Mouse (Mus musculus): ENCODE data around the gene Myom1.

Myom1 gene

DNA sequence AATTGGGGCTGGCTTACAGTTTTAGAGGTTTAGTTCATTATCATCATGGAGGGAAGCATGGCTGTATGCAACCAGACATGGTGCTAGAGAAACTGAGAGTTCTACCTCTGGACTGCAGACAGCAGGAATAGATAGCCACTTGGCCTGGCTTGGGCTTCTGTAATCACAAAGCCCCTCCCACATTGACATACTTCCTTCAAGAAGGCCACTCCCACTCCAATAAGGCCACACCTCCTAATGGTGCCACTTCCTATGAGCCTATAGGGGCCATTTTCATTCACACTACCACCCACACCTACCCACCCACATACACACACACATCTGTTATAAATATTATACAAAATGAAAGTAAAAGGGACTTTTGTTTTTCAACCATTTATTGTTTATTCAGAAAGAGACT, 129.8 kb downstream of the Myom1 start:
- no peak for ATAC-seq (ENCODE audit: insufficient number of reproducible peaks, low FRiP score, low TSS enrichment)

DNA sequence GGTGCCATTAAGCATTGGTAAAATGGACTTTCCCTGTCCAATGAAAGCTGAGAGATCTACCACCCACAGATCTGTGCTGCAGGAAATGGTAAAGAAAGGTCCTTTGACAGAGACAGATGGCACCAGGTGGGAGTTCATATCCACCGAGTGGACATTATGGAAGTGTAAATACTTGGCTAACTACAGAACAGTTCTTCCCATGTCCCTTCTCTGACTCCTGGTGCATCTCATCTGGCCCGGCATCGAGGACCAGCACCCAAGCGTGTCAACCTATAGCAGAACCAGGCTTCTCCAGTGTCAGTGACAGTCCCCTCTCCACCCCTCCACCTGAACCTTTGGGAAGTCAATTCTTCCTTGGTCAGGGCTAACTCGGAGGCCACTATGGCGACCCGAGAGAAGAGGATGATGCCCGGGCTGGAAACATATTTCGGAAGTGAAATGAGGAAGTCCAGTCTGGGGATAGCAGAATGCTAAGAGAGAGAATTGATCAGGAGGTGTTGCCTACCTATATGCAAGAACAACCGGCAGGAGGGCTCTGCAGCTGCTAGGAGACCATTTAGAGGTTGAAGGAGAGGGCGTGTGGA, 130.5 kb downstream of the Myom1 start:
- ATAC-seq (ENCODE audit: insufficient number of reproducible peaks, low FRiP score, low TSS enrichment), result no peak

DNA sequence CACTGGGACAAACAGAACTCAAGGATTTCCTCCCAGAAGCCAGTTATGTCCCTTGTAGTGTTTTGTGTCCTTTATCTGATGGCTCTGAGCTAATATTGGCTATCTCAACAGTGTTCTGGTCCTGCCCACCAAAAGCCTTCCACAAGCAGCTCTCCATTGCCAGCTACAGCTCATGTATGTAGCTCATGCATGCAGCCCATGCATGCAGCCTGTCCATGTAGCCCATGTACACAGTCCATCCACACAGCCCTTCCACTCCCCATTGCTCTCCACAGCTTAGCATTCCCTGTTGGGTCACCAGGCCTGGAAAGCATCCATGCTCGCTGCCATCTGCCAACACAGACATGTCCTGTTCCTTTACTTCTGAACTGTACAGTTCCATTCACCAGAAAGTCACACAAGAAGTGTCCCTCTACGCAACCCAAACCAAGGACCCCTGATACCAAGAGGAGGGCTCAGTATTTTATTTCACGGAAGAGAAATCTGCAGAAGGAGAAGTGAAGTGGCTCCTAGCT, 132.1 kb downstream of the Myom1 start:
- ATAC-seq (ENCODE audit: insufficient number of reproducible peaks, low FRiP score, low TSS enrichment), result no peak

DNA sequence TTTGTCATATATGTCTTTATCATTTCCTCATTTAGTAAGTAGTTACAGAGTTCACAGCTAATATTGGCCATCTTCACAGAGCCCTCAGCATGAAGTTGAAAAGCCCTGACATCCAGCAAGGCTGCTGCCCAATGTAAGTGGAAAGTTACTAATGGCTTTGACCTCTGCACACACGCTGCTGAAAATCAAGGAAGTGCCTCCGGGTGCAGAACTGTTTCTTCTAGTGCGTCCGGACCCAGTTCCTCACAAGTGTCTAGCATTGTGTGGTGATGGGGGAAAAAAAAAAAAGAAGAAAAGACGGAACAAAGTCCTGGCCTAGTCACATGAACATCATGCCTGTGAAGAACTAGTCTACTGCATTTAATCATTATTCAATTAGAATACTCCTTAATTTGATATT, 132.7 kb downstream of the Myom1 start:
- no peak for ATAC-seq (ENCODE audit: insufficient number of reproducible peaks, low FRiP score, low TSS enrichment)

DNA sequence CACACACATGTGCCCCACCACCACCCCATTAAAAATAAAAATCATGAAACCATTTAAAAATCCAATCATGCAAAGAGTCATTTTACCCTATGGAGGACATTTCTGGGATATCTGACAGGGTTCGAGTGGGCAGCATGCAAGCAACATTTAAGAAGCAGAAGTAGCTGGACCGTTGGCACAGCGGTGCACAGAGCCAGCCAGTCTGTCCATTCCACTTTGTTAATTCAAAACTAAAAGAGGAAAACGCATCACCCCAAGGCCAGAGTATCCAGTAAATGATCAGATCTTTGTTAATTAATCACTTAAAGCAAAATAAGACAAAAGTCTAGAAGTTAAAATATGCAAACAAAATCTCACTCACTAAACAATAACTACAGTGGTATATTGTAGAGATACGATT, 133.4 kb downstream of the Myom1 start:
- ATAC-seq (ENCODE audit: insufficient number of reproducible peaks, low FRiP score, low TSS enrichment), result no peak

DNA sequence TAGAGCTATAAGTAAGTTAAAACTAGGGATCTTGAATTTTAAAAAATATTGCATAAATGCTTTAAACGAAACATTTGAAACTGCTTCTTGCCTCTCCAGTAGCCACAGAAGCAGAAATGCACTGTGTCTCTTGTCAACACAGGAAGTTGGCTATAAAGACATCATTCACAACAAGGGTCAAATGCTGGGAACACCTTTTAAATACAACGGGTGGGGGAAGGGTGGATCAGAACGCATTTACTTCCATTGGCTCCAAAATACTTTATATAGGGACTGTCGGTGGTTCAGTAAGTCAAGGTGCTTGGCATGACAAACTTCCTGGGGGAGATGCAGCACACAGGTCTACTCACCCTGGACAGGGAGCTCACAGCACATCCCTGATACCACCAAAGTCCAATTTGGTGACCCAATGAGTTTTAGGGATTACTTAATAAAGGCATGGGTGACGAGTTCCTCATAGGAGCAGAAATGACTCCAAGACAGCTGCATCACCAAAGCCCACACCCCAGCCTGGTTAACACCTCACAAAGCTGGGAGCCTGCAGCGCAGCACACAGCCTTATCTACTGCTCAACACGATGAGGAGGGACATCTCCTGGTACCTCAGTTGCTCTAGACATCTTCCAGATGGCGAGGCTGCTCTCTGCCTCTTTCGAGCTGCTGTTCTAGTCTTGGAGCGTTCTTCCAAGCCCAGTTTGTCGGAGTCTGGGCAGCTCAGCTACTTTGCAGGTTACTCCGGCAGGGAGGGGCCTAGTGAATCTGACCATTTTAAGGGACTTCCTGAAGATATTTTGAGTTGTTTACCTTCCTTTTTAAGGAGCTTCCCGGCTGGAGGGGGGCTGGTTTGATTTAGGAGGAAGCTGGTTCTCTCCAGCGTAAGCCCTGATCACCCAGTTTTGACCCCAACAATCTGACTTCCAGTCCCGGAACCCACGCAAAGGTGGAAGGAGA, 134.2 kb downstream of the Myom1 start:
- ATAC-seq (ENCODE audit: insufficient number of reproducible peaks, low FRiP score, low TSS enrichment), result no peak

DNA sequence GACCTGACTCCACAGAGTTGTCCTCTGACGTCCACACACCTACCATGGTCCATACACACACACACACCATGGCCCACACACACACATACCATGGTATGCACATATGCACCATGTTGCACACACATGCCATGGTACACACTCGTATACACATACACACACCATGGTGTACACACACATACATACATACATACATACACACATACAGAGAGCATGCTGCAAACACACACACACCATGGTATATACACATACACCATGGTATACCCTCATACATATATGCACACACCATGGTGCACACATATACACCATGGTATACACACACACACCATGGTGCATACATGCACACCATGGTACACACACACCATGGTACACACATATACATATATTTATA, 134.9 kb downstream of the Myom1 start:
- ATAC-seq (ENCODE audit: insufficient number of reproducible peaks, low FRiP score, low TSS enrichment), result no peak

DNA sequence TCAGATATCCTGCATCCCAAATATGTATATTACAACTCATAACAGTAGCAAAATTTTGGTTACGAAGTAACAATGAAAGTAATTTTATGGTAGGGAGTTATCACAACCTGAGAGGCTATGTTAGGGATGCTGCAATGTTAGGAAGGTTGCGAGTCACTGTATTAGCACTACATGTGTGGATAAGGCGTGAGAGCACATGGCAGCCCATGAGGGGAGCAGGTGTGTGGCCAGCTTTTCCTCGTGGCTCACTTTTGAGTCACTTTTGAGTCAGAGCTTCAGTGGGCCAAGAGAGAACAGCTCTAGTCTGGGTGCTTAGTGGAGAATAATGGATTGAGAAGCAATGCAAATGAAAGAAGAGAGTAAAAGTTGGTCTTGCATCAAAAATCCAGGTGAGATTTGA, 139.6 kb downstream of the Myom1 start:
- ATAC-seq (ENCODE audit: insufficient number of reproducible peaks, low FRiP score, low TSS enrichment), result no peak

DNA sequence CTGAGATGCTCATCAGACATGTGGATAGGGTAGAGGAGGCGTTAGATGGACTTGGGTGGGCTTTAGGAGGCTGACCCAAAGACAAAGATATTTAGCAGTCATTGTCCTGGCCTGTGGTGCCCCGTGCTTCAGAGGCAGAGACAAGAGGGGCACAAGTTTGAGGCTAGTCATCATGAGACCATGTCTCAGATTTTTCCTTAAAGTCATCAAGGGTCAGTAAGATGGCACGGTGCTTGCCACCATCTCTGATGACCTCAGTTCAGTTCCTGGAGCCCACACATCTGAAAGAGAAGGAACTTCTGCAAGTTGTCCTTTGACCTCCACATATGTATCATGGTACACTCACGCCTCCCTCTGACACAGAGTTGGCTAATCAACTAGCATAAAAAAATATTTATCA, 140.7 kb downstream of the Myom1 start:
- ATAC-seq (ENCODE audit: insufficient number of reproducible peaks, low FRiP score, low TSS enrichment), result no peak

DNA sequence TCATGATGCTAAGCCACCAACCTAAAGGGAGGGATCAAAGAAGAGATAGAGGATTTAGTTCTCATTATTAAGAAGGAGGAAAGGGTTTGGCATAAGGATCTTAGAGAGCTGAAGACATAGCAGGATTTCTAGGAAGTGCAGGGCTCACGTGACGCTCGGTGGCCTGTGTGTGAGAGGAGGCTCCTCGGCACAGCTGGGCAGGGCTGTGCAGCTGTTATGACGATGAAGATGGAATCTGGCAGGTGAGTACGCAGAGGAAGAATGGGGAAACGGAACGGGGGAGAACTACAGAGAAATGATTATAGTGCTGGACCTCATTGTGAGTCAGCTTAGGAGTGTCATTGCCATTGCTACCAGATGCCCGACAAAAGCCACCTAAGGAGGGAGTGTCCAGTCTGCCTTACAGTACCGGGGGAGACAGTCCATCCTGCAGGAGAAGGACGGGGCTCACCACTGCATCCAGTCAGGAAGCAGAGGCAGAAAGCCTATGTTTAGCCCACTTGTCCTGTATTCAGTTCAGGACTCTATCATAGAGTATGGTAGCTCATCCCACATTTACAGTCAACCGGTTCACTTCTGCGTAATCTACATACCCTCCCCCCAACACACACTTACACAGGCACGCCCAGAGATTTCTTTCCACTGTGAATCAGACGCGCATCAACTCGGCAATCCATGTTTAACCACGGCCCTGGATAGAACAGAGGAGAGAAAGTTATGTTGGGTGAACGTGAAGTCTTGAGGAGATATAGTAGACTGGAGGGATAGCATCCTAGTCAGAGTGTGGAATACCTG, 142.1 kb downstream of the Myom1 start:
- no peak for ATAC-seq (ENCODE audit: insufficient number of reproducible peaks, low FRiP score, low TSS enrichment)

DNA sequence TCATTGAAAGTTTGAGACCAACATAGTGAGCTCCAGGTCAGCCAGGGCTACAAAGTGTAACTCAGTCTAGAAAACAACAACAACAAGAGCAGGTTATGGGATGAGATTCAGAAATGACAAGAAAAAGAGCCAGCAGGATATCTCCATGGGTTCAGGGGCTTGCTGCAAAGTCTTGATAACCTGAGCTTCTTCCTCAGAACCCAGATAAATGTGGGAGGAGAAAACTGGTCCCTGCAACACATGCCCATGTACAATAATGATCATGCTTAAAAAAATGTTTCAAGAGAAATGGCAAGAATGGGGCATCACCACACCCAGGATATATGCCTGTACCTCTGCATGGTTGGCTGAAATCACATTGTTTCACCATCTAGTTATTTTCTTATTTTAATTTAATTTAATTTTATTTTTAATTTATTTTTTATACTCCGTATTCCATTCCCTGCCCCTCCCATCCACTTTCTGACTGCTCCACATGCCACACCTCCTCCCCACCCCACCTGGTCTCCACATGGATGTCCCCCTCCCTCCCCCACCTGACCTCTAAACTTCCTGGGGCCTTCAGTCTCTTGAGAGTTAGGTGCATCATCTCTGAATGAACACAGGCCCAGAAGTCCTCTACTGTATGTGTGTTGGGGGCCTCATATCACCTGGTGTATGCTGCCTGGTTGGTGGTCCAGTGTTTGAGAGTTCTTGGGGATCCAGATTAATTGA, 143.0 kb downstream of the Myom1 start:
- no peak for ATAC-seq (ENCODE audit: insufficient number of reproducible peaks, low FRiP score, low TSS enrichment)

DNA sequence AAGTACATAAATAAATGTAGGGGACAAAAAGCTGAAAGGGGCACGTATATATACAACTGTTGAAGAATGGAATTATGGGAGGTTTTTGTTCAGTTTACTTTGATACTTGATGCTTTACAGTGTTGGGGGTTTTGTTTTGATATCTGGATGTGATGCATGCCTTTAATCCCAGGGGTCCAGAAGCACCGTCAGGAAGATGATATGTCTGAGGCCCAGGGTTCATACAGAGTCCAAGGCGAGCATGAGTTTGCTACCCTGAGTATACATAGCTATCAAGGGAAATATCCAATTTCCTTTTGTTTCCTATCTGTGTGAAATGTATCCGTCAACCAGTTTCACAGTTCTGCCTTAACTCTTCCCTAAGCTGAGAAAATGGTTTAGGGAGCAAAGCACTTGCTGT, 150.9 kb downstream of the Myom1 start:
- no peak for ATAC-seq (ENCODE audit: insufficient number of reproducible peaks, low FRiP score, low TSS enrichment)

DNA sequence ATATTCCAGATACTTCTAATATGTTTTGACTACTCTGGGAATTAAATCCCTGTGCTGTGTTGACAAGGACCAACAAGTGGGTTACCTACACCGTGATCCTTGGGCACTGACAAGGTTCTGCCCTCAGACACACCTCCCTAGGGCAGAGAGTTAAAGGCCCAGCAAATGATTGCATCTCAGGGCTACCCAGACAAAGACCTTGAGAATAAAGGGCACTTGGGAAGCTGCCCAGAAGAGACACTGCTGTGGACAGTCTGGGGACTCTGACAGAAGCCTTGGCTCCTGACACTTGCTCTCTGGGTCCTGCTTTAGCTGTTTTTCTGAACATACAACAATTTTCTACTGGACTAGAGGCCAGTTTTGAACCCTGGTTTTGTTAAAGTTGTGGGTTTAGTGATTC, 152.8 kb downstream of the Myom1 start:
- no peak for ATAC-seq (ENCODE audit: insufficient number of reproducible peaks, low FRiP score, low TSS enrichment)

DNA sequence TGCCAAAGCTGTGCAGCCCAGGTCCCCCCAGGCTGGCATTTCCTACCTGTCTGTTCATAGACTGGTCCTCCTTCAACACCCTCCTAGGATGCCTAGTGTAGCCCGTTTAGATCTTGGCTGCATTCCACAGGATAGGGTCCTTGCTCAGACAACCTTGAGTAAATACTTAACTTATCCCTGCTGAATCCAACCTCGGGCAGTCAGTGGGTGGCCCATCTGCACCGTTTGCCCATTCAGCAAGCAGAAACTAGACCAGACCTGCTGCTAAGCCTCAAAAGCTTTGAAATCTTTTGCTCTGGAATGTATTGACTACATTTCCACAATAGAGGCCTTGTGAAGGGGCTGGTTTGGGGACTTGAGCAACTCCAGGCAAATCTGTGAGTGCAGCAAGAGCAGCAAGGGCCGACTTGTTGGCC, 156.7 kb downstream of the Myom1 start:
- no peak for ATAC-seq (ENCODE audit: insufficient number of reproducible peaks, low FRiP score, low TSS enrichment)

DNA sequence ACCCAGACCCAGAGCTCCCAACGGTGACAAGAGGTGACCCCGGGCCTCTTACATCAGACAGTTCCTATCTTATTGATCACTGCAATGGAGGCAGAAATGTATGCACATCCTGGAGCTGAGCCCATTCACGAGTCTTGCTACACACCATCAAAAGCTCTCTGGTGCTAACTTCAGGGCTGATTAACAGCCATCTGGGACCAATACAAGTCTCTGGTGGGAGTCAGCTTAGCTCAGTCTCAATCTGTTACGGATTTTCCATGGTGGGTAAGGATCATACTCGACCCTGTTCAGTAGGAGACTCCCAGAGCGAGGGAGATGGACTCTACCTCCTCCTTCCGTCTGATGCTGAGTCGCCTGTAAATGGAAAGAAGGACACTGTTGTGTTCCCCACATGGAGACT, 157.3 kb downstream of the Myom1 start:
- no peak for ATAC-seq (ENCODE audit: insufficient number of reproducible peaks, low FRiP score, low TSS enrichment)

DNA sequence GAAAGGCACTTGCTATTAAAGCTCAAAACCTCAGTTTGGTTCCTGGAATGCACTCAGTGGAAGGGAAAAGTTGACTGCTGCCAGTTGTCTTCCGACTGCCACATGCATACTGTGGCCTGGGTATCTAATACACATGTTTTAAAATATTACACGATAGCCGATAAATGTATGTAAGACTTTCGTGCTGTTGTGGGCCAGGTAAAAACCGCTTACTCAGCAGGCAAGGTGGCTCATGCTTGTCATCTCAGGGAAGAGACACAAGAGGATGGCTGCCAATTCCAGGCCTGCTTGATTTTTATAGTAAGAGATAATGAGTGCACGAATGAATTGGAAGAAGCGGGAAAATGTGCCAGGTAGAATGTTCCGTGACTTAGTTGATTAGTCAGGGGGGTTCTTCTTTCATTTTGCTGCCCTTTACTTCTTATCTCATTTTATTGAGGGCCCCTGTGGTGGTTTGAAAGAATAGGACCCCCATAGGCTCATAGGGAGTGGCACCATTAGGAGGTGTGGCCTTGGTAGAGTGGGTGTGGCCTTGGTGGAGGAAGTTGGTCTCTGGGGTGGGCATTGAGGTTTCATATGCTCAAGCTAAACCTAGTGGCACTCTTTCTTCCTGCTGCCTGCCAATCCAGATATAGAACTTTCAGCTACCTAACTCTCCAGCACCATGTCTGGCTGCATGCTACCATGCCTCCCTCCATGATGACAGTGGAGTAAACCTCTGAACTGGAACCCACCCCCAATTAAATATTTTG, 158.0 kb downstream of the Myom1 start:
- no peak for ATAC-seq (ENCODE audit: insufficient number of reproducible peaks, low FRiP score, low TSS enrichment)

DNA sequence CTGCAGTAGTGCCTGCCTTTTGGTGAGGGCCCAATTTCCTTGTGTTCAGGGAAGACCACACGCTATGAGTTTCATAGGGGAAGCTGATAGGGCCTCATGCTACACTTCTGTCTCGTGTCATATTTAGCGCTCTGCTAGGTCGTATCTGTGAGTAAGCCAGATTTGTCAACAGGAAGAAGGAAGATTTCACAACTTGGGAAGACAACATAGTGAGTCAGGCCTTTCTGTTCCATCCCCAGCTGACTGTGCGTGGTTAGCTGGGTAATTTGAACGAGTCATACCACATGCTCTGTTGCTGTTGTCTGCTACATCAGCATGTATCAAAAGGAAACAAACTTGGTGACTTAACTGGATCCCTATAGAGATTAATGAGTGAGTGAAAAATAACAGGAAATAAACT, 162.6 kb downstream of the Myom1 start:
- ATAC-seq (ENCODE audit: insufficient number of reproducible peaks, low FRiP score, low TSS enrichment), result no peak

DNA sequence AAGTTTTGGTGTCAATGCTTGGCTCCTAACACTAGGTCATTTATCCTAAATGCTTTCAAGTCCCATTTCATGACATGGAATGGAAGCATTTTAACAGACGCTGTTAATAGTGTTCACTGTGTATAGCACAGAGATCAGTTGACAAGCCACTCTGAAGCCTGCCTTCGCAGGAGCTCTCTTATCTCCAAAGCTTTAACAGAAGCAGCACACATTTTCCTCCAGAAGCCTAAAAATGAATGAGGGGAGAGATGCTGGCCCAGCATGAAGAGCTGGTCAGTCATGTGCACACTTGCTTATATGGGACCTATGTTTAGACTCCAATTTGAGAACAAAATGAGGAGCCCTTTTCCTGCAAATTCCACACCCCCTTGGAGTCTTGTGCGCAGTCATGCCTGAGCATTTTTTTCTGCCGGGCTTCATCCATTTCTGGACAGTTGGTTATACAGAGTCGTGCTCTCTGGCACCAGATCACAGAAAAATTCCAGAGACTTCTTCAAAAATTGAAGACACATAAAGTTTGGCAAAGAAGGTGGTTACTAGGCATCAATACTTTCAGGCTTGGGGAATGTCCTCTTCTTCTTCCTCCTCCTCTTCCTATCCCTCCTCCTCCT, 165.9 kb downstream of the Myom1 start:
- no peak for ATAC-seq (ENCODE audit: insufficient number of reproducible peaks, low FRiP score, low TSS enrichment)

DNA sequence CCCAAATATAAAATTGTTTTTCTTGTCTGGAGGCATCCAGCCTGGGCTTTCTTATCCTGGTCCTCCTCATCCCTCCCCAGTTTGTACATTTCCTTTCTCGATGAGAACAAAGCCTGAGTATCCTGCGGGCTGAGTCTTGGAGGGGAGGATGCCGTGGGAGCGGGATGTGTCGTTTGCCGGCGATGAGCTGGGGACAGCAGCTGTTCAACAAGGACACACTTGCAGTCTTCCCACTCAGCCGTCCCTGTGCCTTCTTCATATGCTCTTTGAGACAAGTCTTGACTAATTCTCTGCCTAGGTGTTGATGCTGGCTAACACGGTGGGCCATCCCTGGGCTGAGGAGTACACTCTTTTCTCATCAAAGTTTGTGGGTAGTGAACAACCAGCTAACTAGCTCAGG, 166.4 kb downstream of the Myom1 start:
- ATAC-seq (ENCODE audit: insufficient number of reproducible peaks, low FRiP score, low TSS enrichment), result no peak

Measured in cerebellum, adult (tissue).